ENCODE assay signal across 26 mouse cellular contexts in genomic region chr4:34987109-34987508, GRCm38 (mm10).
DNase-seq lines count a peak whose midpoint lies in the region; ATAC-seq and TF ChIP-seq lines count a peak whose summit lies in the region.
"Had no signal": no experiment of that assay in that cellular context is flagged by ENCODE, and none has a peak within 500 bp of the region (broad histone marks: within the 10 kb centered on the region; RNA-seq: fewer than 3 reads in every experiment).

No protein-coding gene starts in this region.

- peak; percentile 26; the same call in 1 of the 2 replicates for ATAC-seq in embryonic facial prominence, embryonic 12.5 days (ENCODE audit: insufficient number of reproducible peaks, insufficient read depth, low FRiP score, low TSS enrichment)
- ATAC-seq in midbrain, embryonic 14.5 days (ENCODE audit: low FRiP score, low TSS enrichment): no peak
- peak; percentile 72 for ATAC-seq in liver, embryonic 15.5 days (ENCODE audit: insufficient read depth)
- ATAC-seq in stomach, postnatal 0 days (ENCODE audit: low FRiP score, low TSS enrichment): 0 out of 2 replicates have a peak, but pooled peaks have one; percentile 10
- ATAC-seq: forebrain, embryonic 14.5 days; hindbrain, postnatal 0 days; midbrain, embryonic 13.5 days had no signal

- no peak overlapping the region for H3K4me3 ChIP-seq in embryonic facial prominence, embryonic 12.5 days
- H3K4me3 ChIP-seq in embryonic facial prominence, embryonic 10.5 days: no peak overlapping the region
- no peak overlapping the region for H3K4me3 ChIP-seq in midbrain, embryonic 10.5 days
- no peak overlapping the region for H3K4me3 ChIP-seq in midbrain, embryonic 14.5 days (replicated peaks; ENCODE audit: low read depth, low read length)
- H3K4me3 ChIP-seq in liver, embryonic 15.5 days (replicated peaks): no peak overlapping the region
- H3K4me3 ChIP-seq in stomach, postnatal 0 days (ENCODE audit: low read depth, low read length): no peak overlapping the region
- H3K4me3 ChIP-seq: embryonic facial prominence, embryonic 15.5 days; heart, embryonic 10.5 days; limb, embryonic 12.5 days; midbrain, embryonic 13.5 days; neural tube, embryonic 12.5 days had no signal

- DNase-seq in embryonic facial prominence, embryonic 10.5 days (ENCODE audit: low spot score): no peak
- no peak for DNase-seq in midbrain, embryonic 10.5 days (ENCODE audit: low spot score)
- DNase-seq in midbrain, embryonic 14.5 days: no peak
- DNase-seq in stomach, postnatal 0 days (ENCODE audit: low spot score): no peak
- DNase-seq in layer of hippocampus, adult 11-12 months (ENCODE audit: low spot score): no peak
- no peak for DNase-seq in adrenal gland, postnatal 10 days
- DNase-seq: adrenal gland, postnatal 14 days; cerebellum, adult 2 months; cerebellum, postnatal 25 days; embryo, embryonic 11 days; gastrocnemius, postnatal 10 days; kidney, adult 18-20 months; kidney, postnatal 25 days; layer of hippocampus, postnatal 36 days; lung, postnatal 10 days; right cerebral cortex, adult 18-20 months; thymus, postnatal 36 days had no signal

- no peaks in the 10 kb centered on the region for H3K27me3 ChIP-seq in embryonic facial prominence, embryonic 12.5 days
- H3K27me3 ChIP-seq in embryonic facial prominence, embryonic 10.5 days (replicated peaks; ENCODE audit: low read depth, poor library complexity, severe bottlenecking): 0 out of 2 replicates have a peak, but pooled peaks cover 5% of the 10 kb centered on the region
- H3K27me3 ChIP-seq in midbrain, embryonic 10.5 days (ENCODE audit: low read depth, poor library complexity, severe bottlenecking): no peaks in the 10 kb centered on the region
- H3K27me3 ChIP-seq in midbrain, embryonic 14.5 days (ENCODE audit: control insufficient read depth, insufficient read depth, low read length): no peaks in the 10 kb centered on the region
- no peaks in the 10 kb centered on the region for H3K27me3 ChIP-seq in liver, embryonic 15.5 days
- H3K27me3 ChIP-seq in stomach, postnatal 0 days (ENCODE audit: control insufficient read depth, insufficient read depth, low read length): no peaks in the 10 kb centered on the region
- H3K27me3 ChIP-seq: limb, embryonic 12.5 days; midbrain, embryonic 13.5 days; neural tube, embryonic 12.5 days had no signal

- H3K9ac ChIP-seq in embryonic facial prominence, embryonic 12.5 days: no peak overlapping the region
- no peak overlapping the region for H3K9ac ChIP-seq in midbrain, embryonic 14.5 days (replicated peaks; ENCODE audit: low read length)
- H3K9ac ChIP-seq in liver, embryonic 15.5 days: no peak overlapping the region
- H3K9ac ChIP-seq in stomach, postnatal 0 days (ENCODE audit: low read length): no peak overlapping the region
- H3K9ac ChIP-seq: embryonic facial prominence, embryonic 15.5 days; limb, embryonic 12.5 days; midbrain, embryonic 13.5 days; neural tube, embryonic 12.5 days had no signal

- H3K27ac ChIP-seq in embryonic facial prominence, embryonic 12.5 days: no peak overlapping the region
- H3K27ac ChIP-seq in embryonic facial prominence, embryonic 10.5 days (replicated peaks): no peak overlapping the region
- peak overlapping the region; percentile 25; the same call in 1 of the 2 replicates for H3K27ac ChIP-seq in midbrain, embryonic 10.5 days (replicated peaks)
- H3K27ac ChIP-seq in midbrain, embryonic 14.5 days (replicated peaks; ENCODE audit: low read depth, low read length): no peak overlapping the region
- peak overlapping the region; percentile 80 for H3K27ac ChIP-seq in liver, embryonic 15.5 days (replicated peaks)
- peak overlapping the region; percentile 53; the same call in 1 of the 2 replicates for H3K27ac ChIP-seq in stomach, postnatal 0 days (replicated peaks)
- H3K27ac ChIP-seq: embryonic facial prominence, embryonic 15.5 days; heart, embryonic 10.5 days; hindbrain, postnatal 0 days; limb, embryonic 12.5 days; midbrain, embryonic 13.5 days; neural tube, embryonic 12.5 days had no signal

- H3K4me1 ChIP-seq in embryonic facial prominence, embryonic 12.5 days: peaks cover 10% of the 10 kb centered on the region
- H3K4me1 ChIP-seq in embryonic facial prominence, embryonic 10.5 days: peaks cover 21% of the 10 kb centered on the region
- H3K4me1 ChIP-seq in midbrain, embryonic 10.5 days: peaks cover 26% of the 10 kb centered on the region
- peaks cover 5% of the 10 kb centered on the region for H3K4me1 ChIP-seq in midbrain, embryonic 14.5 days (ENCODE audit: control insufficient read depth, insufficient read depth, low read length)
- no peaks in the 10 kb centered on the region for H3K4me1 ChIP-seq in liver, embryonic 15.5 days (replicated peaks)
- H3K4me1 ChIP-seq in stomach, postnatal 0 days (replicated peaks; ENCODE audit: control insufficient read depth, insufficient read depth): peaks cover 7% of the 10 kb centered on the region; the same call in 1 of the 2 replicates

- TF ChIP-seq CTCF in stomach, postnatal 0 days (IDR thresholded peaks at IDR 0.05; ENCODE audit: low read depth): no peak

- no peaks in the 10 kb centered on the region for H3K9me3 ChIP-seq in embryonic facial prominence, embryonic 12.5 days
- no peaks in the 10 kb centered on the region for H3K9me3 ChIP-seq in embryonic facial prominence, embryonic 10.5 days
- no peaks in the 10 kb centered on the region for H3K9me3 ChIP-seq in midbrain, embryonic 10.5 days (replicated peaks)
- H3K9me3 ChIP-seq in midbrain, embryonic 14.5 days (ENCODE audit: control insufficient read depth, low read length): no peaks in the 10 kb centered on the region
- no peaks in the 10 kb centered on the region for H3K9me3 ChIP-seq in liver, embryonic 15.5 days (replicated peaks)
- H3K9me3 ChIP-seq in stomach, postnatal 0 days (ENCODE audit: control insufficient read depth, low read length): no peaks in the 10 kb centered on the region
- H3K9me3 ChIP-seq: embryonic facial prominence, embryonic 15.5 days; heart, embryonic 10.5 days; limb, embryonic 12.5 days; midbrain, embryonic 13.5 days; neural tube, embryonic 12.5 days had no signal

- H3K36me3 ChIP-seq in embryonic facial prominence, embryonic 12.5 days: no peaks in the 10 kb centered on the region
- H3K36me3 ChIP-seq in embryonic facial prominence, embryonic 10.5 days (replicated peaks): no peaks in the 10 kb centered on the region
- 0 out of 2 replicates have a peak, but pooled peaks cover 7% of the 10 kb centered on the region for H3K36me3 ChIP-seq in midbrain, embryonic 10.5 days
- no peaks in the 10 kb centered on the region for H3K36me3 ChIP-seq in midbrain, embryonic 14.5 days (ENCODE audit: control insufficient read depth, insufficient read depth, low read length)
- H3K36me3 ChIP-seq in liver, embryonic 15.5 days (replicated peaks): no peaks in the 10 kb centered on the region
- no peaks in the 10 kb centered on the region for H3K36me3 ChIP-seq in stomach, postnatal 0 days (ENCODE audit: control insufficient read depth, insufficient read depth, low read length)
- H3K36me3 ChIP-seq: embryonic facial prominence, embryonic 15.5 days; heart, embryonic 10.5 days; limb, embryonic 12.5 days; midbrain, embryonic 13.5 days; neural tube, embryonic 12.5 days had no signal

- no peak overlapping the region for H3K4me2 ChIP-seq in embryonic facial prominence, embryonic 12.5 days (replicated peaks)
- H3K4me2 ChIP-seq in midbrain, embryonic 14.5 days (ENCODE audit: low read length): no peak overlapping the region
- no peak overlapping the region for H3K4me2 ChIP-seq in liver, embryonic 15.5 days
- H3K4me2 ChIP-seq in stomach, postnatal 0 days (replicated peaks; ENCODE audit: low read depth): no peak overlapping the region
- H3K4me2 ChIP-seq: embryonic facial prominence, embryonic 15.5 days; limb, embryonic 12.5 days; midbrain, embryonic 13.5 days; neural tube, embryonic 12.5 days had no signal

- no peak for TF ChIP-seq EP300 in stomach, postnatal 0 days (optimal IDR thresholded peaks at IDR 0.05)

- WGBS in embryonic facial prominence, embryonic 12.5 days: 86% methylated on average over 12 of the region's 12 CpGs
- 90% methylated on average over 12 of the region's 12 CpGs for WGBS in embryonic facial prominence, embryonic 10.5 days
- 92% methylated on average over 12 of the region's 12 CpGs for WGBS in midbrain, embryonic 10.5 days
- 93% methylated on average over 12 of the region's 12 CpGs for WGBS in midbrain, embryonic 14.5 days
- WGBS in liver, embryonic 15.5 days (ENCODE audit: insufficient replicate concordance): 55% methylated on average over 12 of the region's 12 CpGs
- 62% methylated on average over 12 of the region's 12 CpGs for WGBS in stomach, postnatal 0 days

Comparison
In these comparisons a context has a peak if more than half of its experiments do, and no peak if none do; other contexts are left out.
1. H3K27ac ChIP-seq: peak in midbrain, embryonic 10.5 days (single experiment), liver, embryonic 15.5 days (single experiment) and stomach, postnatal 0 days (single experiment); none in embryonic facial prominence, embryonic 12.5 days (single experiment), embryonic facial prominence, embryonic 10.5 days (single experiment) and midbrain, embryonic 14.5 days (single experiment).